Mouse (Mus musculus): ENCODE measurements around the gene Dpm2.
A peak's percentile ranks its signal among the peaks of the same experiment; 100 is the strongest.

DNA sequence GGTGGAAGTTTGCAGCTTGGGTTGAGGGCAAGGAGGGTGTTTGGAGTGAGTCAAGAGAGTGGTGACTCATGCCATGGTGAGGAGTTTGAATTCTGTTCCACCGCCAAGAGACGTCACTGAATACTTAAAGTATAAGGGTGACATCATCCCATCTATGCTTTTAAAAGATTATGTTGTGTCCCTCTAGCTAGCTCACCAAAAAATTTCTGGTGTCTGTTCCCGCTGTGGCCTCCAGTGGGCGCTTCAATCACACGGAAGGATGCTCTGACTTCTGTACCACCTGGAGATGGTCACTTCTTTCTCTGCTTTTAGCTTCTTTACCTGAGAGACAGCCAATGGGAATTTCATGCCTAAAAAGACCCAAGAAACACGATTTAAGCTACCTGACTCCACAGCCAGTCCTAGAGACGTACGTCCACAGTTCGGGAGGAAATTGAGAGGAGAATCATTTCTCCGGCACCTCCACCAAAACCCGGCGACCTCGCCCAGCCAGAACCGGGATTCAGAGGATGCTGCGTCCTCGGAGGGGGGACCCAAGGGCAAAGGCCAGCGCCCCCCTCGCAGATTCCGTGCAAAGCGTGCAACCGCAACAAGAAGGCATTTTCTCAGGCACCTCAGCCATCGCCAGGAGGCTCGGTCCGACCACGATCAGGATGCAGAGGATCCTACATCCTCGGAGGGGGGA lies 4.4 kb downstream of the Dpm2 start:
- TF ChIP-seq CTCF (IDR thresholded peaks at IDR 0.05; ENCODE audit: control insufficient read depth, insufficient read depth, insufficient read length), result no peak
- no peak for TF ChIP-seq USF1 (IDR thresholded peaks at IDR 0.05; ENCODE audit: low read depth)
- TF ChIP-seq FOSL1 (IDR thresholded peaks at IDR 0.05; ENCODE audit: insufficient read depth, low read length, poor library complexity, severe bottlenecking), result peak; percentile 32
- no peak for TF ChIP-seq MYOD1 (IDR thresholded peaks at IDR 0.05; ENCODE audit: control insufficient read depth, insufficient read length, low read depth)
- TF ChIP-seq MAX (IDR thresholded peaks at IDR 0.05), result no peak
- no peak for TF ChIP-seq MYOG (IDR thresholded peaks at IDR 0.05; ENCODE audit: control insufficient read depth, extremely low read depth, insufficient read length)
- no peak for TF ChIP-seq CEBPB (IDR thresholded peaks at IDR 0.05; ENCODE audit: low read depth)

Measured in C2C12 (cell line).